Mouse (Mus musculus) urinary bladder, postnatal 14 days (tissue): ENCODE measurements around the gene 2210011C24Rik.
"Not testable (repeated sequence)": the region's sequence is repeated elsewhere in the genome, so short reads cannot be mapped to it uniquely, and the experiment has no call there.

Source experiments
- DNase-seq: peaks from one replicate; pipeline ENCODE4 v3.0.0; 2021; ENCODE audit warnings: low spot score

2210011C24Rik gene

DNA sequence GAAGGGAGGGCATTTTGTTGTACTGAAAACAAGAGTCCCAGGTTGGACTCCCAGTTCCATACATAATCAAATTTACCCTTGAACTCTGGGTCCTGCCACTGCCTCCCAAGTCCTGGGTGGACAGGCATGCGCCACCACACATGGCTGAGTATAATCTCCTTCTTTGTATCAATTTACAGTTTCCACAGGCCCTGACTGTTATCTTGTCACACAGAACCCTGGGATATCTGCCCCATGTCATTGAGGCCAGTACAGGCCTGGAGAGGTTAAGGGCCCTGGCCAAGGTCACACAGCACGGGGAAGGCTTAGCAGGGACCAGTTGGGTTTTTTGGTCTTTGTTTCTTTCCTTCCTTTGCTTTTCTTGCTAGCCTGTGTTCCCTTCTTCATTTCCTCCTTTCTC is 19.5 kb downstream of the 2210011C24Rik start:
- no peak for DNase-seq

DNA sequence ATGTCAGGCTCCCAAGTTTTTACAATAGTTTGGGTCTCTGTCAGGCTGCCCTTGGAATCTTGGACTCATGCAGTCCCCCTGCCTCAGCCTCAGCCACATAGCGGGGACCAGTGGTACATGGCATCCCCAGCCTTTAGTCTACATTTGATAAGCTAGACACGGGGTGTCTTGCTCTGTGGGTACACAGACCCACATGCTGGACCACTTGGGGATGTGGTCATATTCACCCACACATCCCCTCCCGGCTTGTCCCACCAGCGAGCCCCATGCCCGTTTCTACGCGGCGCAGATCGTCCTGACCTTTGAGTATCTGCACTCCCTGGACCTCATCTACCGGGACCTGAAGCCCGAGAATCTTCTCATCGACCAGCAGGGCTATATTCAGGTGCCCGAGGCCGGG is 21.8 kb downstream of the 2210011C24Rik start:
- no peak for DNase-seq

DNA sequence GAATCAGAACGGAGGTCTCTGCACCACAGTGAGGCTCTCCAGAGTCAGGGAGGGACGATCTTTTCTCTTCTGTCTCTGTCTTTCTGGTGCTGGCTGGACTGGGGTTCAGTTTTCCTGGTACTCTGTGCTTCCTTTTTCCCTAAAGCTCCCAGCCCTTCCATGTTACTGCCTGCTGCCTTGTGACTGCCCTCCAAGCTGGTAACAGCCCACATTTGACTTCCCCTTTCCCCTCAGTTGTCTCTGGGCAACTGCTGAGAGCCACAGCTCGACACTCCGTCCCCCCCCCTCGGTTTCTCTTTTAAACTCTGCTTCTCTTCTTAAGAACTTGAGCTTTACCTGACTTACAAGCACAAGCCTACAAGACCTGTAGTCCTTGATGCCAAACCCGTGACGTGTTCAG is 22.7 kb downstream of the 2210011C24Rik start:
- DNase-seq = no peak

DNA sequence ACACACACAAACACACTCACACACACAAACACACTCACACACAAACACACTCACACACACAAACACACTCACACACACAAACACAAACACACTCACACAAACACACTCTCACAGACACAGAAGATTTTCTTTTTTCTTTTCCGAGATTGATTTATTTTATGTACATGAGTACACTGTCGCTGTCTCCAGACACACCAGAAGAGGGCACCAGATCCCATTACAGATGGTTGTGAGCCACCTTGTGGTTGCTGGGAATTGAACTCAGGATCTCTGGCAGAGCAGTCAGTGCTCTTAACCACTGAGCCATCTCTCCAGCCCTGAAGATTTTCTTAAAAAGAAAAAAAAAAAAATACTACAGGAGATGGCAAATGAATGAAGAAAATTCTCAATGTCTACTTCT is 28.7 kb downstream of the 2210011C24Rik start:
- DNase-seq = not testable (repeated sequence)

DNA sequence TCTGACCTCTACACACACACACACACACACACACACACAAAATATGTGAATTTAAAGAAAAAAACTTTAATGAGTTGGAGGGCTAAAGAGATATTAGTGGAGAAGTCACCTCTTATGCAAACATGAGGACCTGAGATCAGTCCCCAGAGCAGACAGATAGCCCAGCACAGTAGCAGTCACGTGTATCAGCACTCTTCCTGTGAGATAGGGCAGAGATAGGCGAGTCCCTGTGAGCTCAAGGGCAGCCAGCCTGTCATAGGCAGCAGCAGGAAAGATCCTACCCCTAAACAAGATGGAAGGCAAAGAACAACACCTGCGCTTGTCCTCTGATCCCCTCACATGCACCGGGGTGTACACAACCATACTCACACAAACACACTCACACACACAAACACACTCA is 29.5 kb downstream of the 2210011C24Rik start:
- DNase-seq = no peak

DNA sequence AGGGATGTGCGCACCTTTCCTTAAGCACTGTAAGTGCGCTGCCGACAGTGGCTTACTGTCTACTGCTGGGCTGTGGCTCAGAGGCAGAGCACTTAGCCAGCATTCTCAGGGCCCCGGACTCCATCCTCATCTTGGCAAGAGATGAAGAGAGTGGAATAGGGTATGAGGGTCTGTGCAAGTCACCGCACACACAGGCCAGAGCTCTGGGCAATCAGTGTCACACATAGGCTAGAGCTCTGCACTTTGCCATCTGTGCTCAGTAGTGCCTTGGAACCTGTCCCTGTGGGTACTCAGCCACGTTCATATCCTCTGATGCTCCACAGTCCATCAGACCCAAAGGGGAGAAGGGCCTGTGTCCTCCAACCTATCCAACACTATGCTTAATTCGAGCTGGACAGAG is 30.4 kb downstream of the 2210011C24Rik start:
- no peak for DNase-seq

DNA sequence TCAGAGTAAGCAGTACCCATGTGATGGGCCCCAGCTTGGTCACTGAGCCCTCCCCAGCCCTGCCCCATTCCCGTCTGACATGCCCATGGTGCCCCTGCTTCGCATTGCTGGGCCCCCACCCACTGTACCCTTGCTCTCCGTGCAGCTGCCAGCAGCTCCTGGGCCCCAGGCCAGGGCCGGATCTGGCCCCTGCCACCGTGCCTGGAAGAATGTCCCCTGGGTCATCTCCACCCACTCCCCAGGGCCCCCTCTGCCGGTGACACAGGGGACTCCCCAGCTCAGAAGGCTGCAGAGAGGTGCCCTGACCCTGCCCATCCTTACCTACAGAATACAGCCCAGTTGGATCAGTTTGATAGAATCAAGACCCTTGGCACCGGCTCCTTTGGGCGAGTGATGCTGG is 31.1 kb downstream of the 2210011C24Rik start:
- no peak for DNase-seq

DNA sequence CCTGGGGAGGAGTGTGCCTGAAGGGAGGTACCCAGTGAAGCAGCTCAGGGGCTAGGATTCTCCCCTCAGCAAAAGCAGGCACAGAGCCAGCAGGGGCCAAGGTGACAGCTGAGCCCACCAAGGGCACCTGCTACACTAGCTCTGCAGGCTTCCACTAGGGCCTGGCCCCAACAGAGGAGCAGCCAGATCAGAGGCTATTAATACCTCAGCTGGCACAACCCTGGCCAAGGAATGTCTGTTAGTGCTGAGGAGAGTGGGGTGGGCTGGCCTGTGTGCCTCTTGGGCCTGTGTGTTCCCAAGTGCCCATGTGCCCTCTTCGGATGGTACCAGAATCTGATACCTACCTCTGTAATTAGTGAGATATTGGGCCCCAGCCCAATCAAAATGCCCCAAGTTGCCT is 31.7 kb downstream of the 2210011C24Rik start:
- no peak for DNase-seq

DNA sequence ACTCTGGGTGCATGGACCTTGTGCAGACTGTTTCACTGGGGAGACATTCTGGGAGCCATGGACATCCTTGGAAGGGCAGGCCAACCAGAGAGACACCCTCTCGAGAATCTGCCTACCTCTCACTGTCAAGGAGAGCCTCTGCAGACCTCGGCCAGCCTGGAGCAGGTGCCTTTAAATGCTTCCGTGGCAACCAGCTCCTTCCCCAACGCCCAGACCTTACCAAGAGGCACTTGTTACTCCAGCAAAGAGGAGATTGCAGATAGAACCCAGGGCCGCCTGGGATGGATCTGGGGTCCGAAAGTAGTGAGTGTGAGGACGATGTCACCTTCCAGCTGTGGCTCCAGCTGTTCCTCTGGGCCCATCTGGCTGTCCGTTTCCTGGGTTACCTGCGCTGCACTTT is 33.8 kb downstream of the 2210011C24Rik start:
- no peak for DNase-seq

DNA sequence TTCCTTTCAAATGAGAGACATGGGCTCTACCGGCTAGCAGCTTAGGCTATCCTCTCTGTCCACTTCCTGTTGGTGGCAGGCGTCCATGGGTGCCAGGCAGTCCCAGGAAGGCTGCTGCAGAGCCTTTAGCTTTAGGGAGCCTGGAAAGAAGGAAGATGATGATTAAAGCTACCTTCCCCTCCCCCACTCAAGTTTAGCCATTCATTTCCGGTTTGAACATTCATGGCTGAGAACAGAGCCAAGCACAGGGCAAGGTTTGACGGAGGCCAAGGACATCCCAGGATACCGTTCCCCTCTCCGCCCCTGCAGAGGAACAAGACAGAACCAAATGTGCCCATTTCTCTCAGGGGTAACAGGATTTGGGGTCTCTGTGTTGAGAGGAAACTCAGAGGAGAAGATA is 34.3 kb downstream of the 2210011C24Rik start:
- DNase-seq = no peak

DNA sequence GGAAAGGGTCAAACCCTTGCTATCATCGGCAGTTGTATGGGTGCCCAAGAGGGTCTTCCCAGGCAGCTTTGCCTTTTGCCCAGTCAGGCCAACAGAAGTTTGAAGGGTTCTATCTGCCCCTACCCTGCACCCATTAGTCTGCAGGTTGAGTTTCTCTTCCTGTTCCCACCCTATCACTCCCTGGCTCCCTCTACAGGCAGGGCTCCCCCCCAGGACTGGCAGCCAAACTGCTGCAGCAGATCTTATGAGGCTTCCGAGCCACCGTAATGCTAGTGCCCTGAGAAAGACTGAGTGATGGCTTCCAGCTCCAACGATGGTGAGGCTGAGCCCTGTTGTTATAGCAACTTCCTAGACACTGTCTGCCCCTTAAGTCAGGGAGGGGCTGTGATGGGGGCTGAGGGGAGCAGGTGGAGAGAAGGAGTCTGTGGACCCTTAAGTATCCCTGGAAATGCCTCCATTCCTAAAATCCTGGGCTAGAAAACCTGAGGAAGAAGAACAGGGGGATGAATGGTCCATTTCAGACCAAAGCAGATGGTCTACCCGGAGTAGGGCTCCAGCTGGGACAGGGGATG is 35.1 kb downstream of the 2210011C24Rik start:
- DNase-seq = no peak

DNA sequence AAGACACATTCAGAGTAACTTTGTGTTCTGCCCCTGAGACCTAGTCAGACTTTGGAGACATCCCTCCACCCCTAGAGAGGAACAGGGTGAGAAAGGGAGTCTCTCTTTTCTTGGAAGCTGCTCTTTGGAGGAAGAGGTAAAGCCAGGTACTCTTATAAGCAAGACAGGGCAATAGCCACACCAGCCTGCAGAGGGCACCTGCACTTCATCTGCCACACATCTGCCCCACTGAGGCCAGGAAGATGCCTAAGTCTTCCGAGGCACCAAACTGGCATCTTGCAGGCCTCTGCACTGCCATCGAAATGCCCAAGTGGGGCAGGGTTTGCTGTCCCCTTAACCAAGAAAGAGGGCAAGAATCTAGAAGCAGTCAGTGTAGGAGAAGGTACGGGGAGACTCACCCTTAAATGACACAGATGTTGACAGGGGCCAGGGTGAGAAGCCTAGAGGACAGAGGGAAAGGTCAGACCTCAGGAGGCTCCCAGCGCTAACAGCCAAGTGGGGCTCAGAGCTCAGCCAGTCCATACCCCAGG is 35.8 kb downstream of the 2210011C24Rik start:
- no peak for DNase-seq

DNA sequence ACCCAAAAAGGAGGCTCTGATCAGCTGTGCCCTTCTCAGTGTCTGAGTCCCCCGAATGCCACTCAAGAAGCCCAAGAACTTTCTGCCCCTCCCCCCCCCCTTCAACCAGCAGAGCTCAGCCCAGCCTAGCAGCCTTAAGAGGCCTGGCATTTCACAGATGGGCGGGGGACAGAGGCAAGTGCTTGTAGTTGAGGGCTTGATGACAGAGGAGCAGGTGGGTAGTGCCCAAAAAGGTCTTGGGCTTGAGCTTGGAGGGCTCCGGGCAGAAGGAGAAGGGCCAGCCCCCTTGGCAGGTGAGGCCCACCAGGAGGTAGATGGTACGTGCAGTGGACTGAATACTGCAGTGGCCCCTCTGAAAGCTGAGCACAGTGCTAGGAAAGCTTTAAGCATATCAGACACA is 37.5 kb downstream of the 2210011C24Rik start:
- DNase-seq = no peak

DNA sequence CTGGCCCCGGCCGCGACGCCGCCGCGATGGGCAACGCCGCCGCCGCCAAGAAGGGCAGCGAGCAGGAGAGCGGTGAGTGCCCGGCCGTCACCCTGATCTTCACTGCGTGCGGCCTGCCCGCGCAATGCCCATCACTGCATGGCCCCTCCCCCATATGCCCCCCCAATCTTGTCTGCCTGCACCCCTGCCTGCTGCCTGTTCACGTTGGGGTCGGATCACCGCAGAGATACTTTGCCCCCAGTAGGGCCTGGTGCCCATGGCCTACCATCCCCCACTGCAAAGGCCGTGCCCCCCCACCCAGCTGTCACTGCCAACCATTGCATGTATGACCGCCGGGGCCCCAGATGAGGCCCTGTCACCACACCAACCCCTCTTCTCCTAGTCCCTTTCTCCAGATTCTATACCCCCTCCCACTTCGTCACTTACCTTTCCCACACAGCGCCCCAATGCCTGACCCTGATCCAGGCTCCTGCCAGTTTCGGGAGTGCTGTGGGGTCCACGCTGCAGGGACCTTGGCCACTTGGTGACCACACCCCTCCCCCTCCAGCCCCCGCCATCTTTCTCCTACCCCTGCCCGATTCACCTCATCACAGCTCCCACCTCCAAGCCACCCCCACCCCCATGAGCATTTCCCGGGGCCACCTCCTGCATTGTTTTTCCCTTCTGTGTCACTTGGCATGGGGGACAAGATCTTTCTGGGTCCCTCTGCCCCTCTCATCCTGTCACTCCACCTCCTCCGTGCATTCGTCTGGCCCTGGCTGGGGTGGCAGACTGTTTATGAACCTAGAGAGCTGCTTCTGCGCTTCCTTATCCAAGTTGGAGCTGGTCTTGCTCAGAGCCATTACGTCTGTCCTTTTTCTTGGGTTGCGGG is 38.6 kb downstream of the 2210011C24Rik start:
- no peak for DNase-seq

DNA sequence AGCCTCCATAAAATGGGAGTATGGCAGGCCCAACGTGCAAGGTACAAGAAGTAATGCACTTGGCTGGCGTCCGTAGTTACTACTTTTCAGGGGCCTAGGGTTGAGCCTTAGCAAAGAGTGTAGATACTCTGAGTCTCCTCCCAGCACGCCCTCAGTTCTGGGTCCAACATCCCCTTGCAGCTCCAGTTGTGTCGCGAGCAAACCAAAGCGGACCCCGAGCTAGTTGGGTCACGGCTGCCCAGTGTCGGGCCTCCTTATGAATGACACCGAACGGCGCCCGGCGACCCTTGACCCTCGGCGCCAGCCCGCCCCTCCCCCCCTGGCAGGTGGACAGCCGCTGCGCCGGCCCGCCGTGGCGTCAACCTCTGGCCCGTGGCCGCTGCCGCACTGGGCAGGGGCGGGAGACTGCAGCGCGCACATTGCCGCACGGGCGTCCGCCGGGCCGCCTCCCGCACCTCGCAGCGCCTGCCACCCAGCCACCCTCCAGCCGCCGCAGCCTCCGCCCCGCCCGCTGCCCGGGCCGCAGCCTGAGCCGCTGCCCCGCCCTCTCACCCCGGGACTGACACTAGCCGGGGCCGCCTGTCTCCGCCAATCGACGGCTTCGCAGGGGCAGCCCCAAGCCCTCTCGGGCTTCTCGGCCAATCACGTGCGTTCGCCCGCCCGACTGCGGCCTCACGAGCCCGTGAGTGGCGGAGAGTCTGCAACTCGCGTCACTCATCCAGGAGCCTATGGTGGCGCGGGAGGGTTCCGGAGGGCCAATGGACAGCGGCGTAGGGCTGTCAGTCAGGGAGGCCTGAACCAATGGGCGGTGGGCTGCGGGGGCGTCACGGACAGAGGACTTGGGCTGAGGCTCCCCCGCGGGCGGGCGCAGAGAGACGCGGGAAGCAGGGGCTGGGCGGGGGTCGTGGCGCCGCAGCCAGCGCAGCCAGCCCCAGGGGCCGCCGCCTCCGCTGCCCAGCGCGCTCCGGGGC is 39.5 kb downstream of the 2210011C24Rik start, which contains the start of gene Prkaca:
Gene Prkaca (plus strand): TSS at position 844 of the 971 bp plus-strand sequence.
- peak; percentile 98 for DNase-seq

DNA sequence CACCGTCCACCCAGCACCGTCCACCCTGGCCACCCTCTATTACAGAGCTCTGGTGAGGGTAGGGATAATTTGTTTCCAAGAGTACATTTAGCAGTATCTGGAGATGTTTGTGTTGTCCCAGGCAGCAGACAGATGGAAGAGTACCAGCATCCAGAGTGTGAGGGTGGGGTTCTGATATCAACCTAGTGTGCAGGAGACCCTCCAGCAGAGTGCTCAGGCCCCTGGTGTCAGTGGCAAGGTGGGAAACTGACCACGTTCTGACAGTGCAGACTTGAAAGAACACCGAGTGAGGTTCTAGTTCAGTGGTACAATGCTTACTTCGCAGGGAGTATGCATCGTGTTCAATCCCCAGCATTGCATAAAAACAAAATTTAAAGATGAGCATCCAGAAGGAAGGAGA is 40.3 kb downstream of the 2210011C24Rik start:
- DNase-seq = no peak

DNA sequence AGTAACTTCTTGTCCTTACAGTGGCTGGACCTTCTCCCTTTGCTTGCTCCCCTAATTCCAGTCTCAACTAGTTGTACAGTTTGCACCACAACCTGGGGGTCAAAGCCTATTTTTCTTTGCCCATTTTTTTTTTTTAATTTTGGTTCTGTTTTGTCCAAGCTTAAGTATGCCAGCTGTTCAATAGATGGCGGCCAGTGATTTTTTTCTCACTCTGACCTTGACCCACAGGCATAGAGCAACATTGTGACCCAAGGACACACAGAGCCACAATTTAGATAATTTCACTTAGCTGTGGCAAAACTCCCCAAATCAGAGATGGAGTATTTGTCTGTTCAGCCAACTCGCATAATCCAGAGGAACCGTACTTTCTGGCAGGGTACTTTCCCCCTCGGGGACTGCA is 40.9 kb downstream of the 2210011C24Rik start:
- DNase-seq = no peak

DNA sequence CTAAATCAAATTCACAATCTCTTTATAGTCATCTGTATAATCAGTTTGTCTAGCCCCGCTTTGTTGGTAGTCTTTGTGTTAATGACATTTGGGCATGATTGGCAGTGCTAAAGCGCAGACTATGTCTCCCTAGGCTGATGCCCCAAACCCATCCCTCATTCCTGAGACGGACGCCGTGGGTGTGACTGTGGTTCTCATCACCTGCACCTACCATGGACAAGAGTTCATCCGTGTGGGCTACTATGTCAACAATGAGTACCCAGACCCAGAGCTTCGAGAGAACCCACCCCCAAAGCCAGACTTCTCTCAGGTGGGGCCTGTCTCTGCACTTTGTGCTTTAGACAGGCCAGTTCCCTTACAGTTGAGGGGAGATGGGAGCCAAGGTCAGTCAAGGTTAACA is 44.3 kb downstream of the 2210011C24Rik start:
- no peak for DNase-seq

DNA sequence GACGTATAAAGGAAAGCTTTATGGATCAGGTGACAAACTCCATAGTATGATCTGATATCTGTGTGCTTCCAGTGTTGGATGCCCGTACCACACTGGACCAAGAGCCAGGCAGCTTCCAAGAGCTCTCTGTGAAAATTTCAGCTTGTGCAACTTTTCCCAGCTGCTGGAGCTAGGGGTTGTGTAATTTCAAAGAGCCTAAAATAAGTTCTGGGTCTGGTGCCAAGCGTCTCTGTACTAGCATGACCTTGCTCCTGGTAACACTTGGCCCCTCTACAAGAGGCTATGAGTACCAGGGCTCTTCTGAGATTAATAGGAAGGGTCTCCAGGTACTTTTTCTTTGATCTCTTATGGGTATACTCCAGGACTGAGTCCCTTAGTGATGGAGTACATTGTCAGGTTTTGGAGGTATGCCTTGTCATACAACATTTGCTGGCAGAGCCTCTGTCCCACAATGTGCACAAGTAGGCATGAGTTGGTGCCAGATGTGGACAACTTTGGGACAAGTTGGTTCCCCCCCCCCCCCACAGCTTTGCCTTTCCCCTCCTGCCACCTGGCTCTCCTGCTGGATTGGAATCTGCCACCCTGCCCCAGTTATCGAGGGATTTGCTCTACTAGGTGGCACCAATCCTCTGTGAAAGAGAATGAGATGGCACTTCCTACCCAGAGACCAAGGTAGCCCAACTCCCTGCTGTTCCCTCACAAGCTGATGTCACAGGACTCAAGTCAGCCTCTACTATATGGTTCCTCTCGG is 47.8 kb downstream of the 2210011C24Rik start:
- DNase-seq = no peak
